Mouse (Mus musculus) layer of hippocampus, adult 9-11 months (tissue): ENCODE measurements around the gene Pdia4.
"Not testable (repeated sequence)": the region's sequence is repeated elsewhere in the genome, so short reads cannot be mapped to it uniquely, and the experiment has no call there.

Experiments
- DNase-seq: peaks from one replicate; pipeline ENCODE4 v3.0.0; 2022

The Pdia4 gene

DNA sequence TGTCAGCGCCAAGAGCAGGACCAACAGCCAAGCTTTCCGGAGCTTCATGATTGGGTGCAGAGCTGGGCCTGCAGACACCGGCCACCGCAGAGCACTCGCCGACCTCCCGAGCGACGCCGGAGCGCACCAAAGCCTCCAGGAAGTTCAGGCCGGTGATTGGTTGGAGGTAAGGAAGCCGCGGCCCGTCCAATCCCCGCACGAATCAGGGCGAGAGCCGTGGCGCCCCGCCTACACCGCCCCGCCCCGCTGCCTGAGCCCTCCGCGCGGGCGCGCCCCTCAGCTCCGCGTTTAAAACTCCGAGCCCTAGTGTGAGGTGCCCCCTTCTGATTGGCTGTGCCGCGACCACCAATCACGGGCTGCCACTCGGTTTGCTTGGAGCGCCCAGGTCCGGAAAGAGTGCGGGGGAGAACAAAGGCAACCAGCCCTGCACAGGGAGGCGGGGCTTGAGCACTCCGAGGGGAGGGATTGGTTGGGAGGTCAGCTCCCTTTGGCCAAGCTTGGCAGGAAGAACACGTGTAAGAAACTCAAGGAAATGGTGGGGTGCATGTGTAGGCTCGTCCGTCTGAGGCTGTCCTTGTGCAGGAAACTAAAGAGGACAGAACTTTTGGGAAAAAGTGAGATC is at the start of gene Pdia4:
Gene Pdia4, minus strand, starts transcription at position 174 of the 622 bp plus-strand sequence.
- peak; percentile 98 for DNase-seq

- not testable (repeated sequence) for DNase-seq
Observed at GRCm38 (mm10) chr6:47857729-47858128, 44.5 kb upstream of the Pdia4 start.

DNA sequence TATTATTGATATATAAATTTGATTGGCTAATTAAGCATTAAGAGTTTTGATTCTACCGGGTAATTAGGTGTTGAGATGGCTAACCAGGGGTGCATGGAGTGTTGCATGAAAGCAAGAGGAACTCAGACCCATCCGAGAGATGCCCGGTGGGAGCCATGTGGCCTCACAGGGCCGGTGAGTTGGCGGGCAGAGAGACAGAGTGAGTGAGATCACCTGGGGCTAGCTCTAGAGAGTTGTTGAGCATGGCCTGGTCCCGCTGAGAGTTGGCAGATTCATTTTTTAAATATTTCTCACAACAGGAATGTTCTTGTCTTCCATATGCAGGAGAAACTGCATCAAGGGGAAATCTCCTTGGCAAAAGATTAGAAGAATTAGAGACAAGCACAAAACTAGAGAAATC is 44.0 kb upstream of the Pdia4 start:
- DNase-seq, result no peak

- DNase-seq, result no peak
Observed at GRCm38 (mm10) chr6:47845779-47846178, 32.5 kb upstream of the Pdia4 start.

- DNase-seq, result no peak
Observed at GRCm38 (mm10) chr6:47842337-47842736, 29.1 kb upstream of the Pdia4 start.

- no peak for DNase-seq
Observed at GRCm38 (mm10) chr6:47841831-47842230, 28.6 kb upstream of the Pdia4 start.

GRCm38 (mm10) chr6:47841077-47841476 is 27.8 kb upstream of the Pdia4 start:
- no peak for DNase-seq

- no peak for DNase-seq
Observed at GRCm38 (mm10) chr6:47837630-47838029, 24.4 kb upstream of the Pdia4 start.

GRCm38 (mm10) chr6:47835984-47836521 is 22.8 kb upstream of the Pdia4 start:
- DNase-seq, result peak; percentile 28

- peak; percentile 94 for DNase-seq
Observed at GRCm38 (mm10) chr6:47835482-47835983, 22.3 kb upstream of the Pdia4 start, which contains the start of gene Zfp398. Gene Zfp398, plus strand, starts transcription at chr6:47835661.

DNA sequence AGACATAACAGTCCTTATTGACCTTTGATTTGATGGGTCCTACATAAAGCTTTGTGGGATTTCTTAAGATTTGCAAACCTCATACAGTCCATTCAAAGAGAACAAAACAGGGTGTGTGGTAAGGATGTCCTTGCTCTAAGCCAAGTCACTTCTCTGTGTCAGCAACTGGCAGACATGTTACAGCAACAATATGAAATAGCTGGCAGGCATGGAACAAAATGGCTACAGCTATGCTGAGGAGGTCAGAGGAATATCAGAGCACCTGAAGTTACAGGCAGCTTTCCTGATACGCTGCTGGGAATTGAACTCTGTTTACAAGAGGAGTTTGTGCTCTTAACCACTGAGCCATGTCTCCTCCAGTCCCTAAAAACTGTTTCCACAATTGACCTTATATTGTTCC is 19.0 kb upstream of the Pdia4 start:
- DNase-seq, result no peak

DNA sequence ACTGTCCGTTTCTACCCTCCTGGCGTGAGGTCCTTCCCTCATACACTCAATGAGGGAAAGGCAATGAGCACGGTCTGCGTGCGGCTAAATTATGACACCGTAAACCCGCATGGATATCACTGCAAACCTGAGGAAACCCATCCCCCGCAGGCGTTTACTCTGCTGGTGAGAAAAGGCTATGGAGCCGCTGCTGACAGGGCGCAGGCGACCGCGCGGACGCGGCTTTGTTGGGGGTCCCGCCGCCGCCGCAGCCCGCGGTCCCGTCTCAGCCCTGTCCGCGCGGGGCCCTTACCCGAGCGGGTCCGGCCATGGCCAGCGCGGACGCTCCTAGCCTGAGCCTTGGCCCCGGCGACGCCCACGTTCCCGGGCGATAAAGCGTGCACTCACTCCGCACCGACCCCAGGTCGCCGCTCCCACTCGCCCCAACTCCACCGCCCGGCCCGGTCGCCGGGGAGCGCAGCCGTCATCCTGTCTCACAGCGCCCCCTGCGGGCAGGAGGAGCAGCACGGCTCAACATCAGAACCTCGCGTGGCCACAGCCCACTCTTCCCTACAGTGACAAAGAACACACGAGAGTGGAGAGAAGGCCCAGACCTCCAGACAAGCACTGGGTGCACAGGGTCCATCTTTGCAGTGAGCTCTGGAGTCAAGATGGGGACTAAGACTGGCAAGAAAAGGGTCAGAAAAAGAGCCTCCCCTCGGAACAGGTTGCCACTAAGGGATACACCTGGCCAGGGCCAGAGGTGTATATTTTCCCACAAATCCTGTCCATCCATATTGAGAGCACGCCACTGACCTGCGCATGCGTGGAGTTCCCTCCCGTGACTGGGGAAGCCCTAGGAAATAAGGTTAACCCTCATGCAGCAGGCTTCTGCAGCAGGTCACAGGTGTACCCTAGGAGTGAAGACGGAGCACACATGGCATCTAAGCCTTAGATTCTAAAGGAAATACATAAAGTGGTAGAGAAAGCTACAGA is 17.2 kb upstream of the Pdia4 start, which contains the start of gene Zfp786:
Gene Zfp786, minus strand, starts transcription at position 764 of the 975 bp plus-strand sequence.
- DNase-seq, result peak; percentile 89

GRCm38 (mm10) chr6:47828950-47829349 is 15.7 kb upstream of the Pdia4 start:
- DNase-seq, result no peak

GRCm38 (mm10) chr6:47827462-47827861 is 14.2 kb upstream of the Pdia4 start:
- no peak for DNase-seq

DNA sequence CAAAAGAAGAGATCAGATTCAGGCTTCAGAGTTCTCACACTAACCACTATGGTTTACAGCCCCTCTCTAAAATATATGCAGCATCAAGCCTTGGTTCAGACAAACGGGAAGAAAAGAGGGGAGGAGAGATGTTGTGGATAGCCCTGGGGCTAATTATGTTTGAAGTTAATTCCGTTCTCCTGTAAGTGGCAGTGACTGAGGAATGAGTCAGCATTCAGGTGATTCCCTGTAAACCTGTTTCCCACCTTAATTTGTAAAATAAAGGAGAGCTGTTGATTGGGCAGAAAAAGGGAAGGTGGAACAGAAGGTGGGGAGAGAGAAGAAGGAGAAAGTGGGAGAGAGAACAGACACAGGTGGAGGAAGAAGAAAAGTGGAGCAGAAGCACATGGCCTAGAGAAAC is 11.0 kb upstream of the Pdia4 start:
- DNase-seq, result no peak

DNA sequence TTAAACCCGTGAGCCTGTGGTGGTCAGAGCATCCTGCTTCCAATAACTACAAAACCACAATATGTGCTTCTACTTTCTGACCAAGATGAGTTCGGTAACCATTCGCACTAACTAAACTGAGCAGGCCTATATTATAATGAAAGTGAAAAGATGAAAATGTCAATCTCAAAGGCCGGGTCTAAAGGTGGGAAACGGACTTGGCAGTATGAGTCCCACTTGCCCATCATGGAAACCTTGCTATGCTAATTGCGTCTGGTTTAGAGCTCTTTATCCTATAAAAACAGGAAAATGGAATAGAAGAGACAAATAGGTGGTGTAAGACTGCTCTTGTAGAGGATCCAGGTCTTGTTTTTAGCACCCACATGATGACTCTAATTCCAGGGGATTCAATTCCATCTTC is 8.5 kb upstream of the Pdia4 start:
- DNase-seq, result no peak

DNA sequence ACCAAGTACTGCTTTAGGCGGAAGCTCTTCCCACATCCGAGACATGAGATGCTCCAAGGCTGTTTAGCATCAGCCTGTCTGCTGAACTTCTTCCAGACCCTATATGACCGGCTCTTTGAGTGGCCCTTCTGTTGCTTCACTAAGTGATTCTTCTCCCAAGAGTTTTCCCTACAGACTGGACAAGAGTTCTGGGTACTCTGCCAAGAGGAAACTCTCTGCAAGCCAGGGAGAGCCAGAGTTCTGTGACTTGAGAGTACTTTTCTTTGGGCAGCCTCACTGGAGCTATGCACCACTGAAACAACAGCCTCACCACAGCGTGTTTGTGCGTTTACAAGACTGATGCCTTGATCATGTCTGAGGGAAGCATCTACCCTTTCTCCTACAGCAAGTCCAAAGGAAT is 8.0 kb upstream of the Pdia4 start:
- no peak for DNase-seq

DNA sequence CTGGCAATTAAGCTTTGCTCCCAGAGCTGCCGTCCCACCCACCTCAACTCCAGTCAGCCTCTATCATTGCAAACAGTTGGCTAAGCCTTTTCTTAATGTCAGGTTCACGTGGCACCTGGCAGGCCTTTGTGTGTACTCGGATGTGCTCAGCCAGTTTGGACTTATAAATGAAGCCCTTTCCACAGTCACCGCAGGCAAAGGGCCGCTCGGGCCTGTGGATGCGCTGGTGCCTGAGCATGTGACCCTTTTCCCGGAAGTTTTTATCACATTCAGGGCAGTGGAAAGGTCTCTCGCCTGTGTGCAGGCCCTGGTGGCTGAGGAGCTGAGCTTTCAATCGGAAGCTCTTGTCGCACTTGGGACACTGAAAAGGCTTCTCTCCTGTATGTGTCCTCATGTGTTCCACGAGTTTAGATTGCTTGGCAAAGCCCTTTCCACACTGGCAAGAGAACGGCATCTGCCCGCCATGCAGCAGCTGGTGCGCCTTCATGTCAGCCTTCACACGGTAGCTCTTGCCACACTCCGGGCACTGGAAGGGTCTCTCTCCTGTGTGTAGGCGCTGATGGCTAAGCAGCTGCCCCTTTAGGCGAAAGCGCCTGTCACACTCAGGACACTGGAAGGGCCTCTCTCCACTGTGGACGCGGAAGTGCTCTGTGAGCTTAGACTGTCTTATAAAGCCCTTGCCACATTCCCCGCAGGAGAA is 6.5 kb upstream of the Pdia4 start:
- DNase-seq, result no peak

DNA sequence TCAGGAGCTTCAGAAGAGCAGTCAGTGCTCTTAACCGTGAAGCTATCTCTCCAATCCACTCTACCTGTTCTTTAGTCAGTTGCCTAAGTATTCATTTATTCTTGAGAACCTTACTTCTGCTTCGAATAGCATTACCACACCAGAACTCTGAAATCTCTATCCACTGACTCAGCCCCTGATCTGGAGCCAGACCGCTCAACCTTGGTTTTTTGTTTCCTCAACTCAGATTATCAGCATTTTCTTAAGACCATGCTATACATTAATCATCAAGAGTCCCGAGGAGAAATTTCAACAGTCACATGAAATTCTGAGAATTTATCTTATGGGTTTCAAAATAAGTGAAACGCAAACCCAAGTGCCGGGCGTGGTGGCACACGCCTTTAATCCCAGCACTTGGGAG is 5.5 kb upstream of the Pdia4 start:
- no peak for DNase-seq

DNA sequence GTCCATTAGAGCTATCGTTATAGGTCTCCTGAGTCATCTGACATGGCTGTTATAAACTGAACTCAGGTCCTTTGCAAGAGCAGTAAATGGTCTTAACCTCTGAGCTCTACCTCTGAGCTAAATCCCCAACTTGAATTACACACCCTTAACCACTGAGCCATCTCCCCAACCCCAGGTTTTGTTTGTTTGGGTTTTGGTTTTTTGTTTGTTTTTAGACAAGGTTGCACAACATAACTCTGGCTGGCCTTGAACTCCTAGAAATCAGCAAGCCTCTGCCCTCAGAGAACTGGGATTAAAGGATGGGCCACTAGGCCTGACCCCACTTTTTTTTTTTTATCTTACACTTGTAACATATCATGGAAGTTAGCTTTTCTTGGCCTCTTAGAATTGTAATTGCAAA is 2.9 kb upstream of the Pdia4 start:
- no peak for DNase-seq

GRCm38 (mm10) chr6:47812271-47812915 is 837 bp downstream of the Pdia4 start:
- no peak for DNase-seq

DNA sequence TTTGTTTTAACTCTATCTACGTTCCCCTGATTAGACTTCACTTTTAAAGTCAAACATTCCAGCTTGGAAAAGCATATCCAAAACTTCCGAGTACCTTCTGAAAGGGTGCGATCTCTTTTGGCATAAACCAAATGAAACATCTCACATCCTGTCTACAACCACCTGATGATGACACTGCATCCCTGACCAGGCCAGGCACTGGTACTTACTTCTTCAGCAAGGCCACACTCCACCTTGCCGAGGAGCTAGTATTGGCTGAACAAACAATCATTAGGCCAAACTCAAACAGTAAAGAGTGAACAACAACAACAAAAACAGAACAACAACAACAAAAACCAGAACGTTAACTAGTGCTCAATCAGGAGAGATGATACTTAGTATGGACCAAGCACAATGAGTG is 1.9 kb downstream of the Pdia4 start:
- no peak for DNase-seq
